Mouse (Mus musculus) adrenal gland, postnatal 10 days (tissue): ENCODE results near the gene 0610037L13Rik. TPM values are rescaled to one million over a fixed set of nuclear protein-coding genes. Genes with fewer than 3 reads are reported as not detected.

ENCODE experiments used
- DNase-seq: peaks from one replicate; pipeline ENCODE4 v3.0.0; 2021; ENCODE audit warnings: mixed read lengths
- long read RNA-seq, 2 experiments: library from polyadenylated mRNA; stranded (forward); transcript quantifications; one replicate each; pipeline ENCODE4 v2.0.0; 2021
- total RNA-seq, 2 experiments: library from RNA; stranded (reverse); gene quantifications; 2 replicates each; pipeline ENCODE4 v1.2.3; 2021

Gene 0610037L13Rik
- total RNA-seq, result 10 to 100 TPM; 68.6 to 80.0 TPM
- long read RNA-seq, experiment 1, transcript 0610037L13Rik-212 (8 exons, 2,997 nt), result major isoform, 38 of 91 reads
- long read RNA-seq, experiment 1, transcript 0610037L13Rik-207 (7 exons, 1,551 nt), result minor isoform, 26 of 91 reads
- long read RNA-seq, experiment 1, partial matches to known transcripts, result 24 of 91 reads
- long read RNA-seq, experiment 1, other reads (novel, unspliced or antisense), result 1 of 91 reads
- long read RNA-seq, experiment 2, transcript 0610037L13Rik-212 (8 exons, 2,997 nt), result major isoform, 35 of 67 reads
- long read RNA-seq, experiment 2, transcript 0610037L13Rik-207 (7 exons, 1,551 nt), result minor isoform, 16 of 67 reads
- long read RNA-seq, experiment 2, partial matches to known transcripts, result 8 of 67 reads
- long read RNA-seq, experiment 2, other reads (novel, unspliced or antisense), result 3 of 67 reads

DNA sequence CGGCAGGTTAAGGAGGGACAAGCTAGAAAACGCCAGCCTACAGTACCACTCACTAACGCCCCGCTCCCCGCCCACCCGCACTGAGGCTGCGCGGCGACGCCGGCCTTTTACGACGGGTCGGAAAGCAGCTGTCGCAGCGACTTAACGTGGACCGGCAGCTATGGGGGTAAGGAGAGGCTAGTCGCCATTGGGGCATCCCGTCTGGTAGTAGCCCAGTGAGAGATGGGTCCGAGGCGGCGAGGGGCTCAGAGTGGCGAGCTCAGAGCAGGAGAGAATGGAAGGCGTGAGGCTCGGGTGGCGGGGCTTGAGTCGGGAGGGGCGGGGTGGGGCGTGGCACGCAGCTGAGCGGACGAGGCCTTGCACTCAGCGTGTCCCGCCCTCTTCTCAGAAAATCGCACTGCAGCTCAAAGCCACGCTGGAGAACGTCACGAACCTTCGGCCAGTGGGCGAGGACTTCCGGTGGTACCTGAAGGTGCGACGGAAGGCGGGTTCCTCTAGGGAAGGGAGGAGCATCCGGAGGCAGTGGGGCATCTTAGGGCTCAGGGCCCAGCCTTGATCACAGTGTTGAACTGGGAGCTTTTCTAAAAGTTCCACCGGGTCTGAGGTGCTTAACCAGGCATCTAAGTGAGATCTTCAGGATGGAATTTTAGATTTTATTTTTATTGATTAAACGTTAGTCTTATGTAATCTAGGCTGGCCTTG, at the start of gene 0610037L13Rik:
0610037L13Rik (plus strand) TSS at position 83 of the 702 bp plus-strand sequence.
- peak; percentile 95 for DNase-seq

DNA sequence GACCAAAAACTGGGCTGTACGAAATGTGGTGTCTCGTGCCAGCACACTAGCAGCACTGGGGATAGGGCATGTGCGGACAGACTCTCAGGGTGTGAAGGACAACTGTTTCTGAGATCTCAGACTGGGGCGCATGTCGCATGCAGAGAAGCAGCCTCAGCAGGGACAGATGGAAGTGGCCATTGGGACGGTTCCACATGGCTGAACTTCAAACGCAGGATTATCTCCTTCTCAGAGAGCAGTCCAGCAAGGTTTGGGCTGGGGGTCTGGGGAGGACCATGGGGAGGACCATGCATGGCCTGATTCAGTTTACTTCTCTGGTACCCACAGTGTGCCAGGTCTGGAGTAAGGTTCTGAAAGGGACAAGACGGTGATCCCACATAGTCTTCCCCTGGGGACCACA, 45.9 kb upstream of the 0610037L13Rik start:
- DNase-seq, result no peak

DNA sequence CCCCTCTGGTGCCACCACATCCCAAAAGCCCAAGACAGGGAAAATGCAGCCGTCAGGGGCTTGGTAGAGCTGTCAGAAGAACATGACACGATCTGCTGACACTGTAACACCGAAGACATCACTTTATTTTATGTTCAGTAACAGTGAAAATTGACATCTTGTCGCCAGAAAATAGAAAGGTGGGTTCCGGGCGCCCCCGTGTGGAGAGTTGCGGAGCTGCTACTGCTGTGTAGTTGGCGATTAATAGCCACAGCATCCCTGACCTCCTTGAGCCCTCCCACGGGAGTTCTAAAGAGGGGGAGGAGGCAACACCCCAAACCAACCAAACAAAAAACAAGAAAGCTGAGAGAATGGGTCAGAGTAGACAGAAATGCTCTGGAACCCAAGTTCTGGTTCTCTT, 44.6 kb upstream of the 0610037L13Rik start:
- peak; percentile 89 for DNase-seq

DNA sequence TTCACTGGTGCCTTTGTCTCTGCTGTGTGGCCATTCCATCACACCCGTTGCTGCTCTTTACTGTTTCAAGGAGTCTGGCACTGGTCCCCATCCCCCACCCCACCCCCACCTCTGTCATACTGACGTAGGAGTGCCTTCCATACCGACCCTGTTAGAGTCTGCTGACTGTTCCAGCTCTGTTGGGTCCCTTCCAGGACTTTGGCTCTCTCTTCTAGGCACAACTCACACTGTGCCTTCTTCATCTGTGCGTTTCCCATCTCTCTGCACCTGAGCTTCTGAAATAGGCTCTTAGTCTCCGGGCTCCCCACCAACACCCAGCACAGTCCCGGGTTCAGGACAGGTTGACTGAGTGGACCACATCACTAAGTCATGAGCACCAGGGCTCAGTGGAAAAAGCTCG, 42.8 kb upstream of the 0610037L13Rik start:
- DNase-seq, result no peak

DNA sequence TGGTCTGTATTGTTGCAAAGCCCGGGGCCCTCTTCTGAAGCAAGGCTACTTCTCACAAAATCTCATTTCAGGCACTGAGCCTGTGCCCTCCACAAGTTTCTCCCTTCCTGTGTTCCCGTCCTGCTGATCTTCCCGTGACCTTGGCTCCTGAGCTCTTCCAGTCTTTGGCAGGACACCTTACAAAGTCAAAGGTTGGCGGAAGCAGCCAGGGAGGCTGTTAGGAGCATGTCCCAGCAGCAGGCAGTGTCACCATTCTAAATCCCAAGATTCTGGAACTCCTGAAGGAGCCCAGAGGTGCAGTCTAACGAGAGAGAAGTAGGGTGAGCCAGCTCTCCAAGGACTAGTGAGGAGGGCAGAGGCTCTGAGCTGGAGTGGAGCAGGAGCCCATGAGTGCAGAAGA, 41.1 kb upstream of the 0610037L13Rik start:
- peak; percentile 57 for DNase-seq

DNA sequence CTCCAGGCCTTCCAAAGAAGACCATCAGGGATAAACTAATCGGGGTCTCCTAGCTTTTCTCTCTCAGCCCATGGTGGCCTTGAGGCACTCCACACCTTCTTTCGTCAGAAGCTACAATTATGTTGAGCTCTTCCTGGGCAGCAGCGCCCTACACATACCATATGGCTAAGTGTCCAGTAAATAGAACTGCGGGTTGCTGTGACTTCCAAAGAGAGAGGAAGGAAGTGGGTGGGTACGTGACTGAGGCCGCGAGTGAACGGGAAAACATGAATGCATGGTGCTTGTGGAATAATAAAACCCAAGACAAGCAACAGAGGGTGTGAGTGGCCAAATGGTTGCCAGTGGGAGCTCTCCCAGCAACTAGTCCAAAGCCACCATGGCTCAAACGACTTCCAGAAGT, 40.0 kb upstream of the 0610037L13Rik start:
- DNase-seq, result no peak

DNA sequence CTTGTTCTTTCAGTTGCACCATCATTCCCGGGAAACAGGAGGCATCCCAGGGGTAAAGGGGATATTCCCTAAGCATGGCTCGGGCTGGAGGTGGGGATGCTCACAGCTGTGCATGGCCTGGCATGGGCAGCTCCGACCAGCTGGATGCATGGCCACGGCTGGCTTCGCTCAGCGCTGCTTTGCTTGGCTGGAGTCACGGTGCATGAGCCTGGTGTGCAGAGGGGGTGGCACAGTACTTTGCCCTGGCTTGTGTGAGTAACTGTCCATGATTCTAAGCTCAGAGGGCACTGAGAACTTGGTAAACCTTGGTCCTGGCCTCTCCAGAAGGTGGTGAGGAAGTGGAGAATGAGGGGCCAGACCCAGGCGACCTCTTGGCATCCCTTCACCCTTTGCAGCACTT, 39.5 kb upstream of the 0610037L13Rik start:
- DNase-seq, result no peak

DNA sequence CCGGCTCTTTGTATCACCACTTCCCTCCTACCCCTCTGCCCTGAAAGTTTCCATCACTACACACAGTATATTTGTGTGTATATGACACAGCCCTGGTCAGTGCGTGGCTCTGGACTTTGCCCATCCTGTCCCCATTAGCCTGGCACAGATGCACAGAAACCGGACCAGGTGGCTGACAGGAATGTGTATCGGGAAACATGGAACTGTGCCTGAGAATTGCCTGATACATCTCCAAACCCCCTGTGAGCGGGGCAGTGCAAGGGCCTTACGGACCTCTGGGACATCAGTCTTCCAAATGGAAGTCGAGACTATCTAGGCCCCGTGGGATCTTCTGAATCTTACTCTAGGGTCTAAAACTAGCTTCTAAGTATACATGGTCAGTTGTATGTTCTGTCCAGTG, 36.3 kb upstream of the 0610037L13Rik start:
- no peak for DNase-seq

DNA sequence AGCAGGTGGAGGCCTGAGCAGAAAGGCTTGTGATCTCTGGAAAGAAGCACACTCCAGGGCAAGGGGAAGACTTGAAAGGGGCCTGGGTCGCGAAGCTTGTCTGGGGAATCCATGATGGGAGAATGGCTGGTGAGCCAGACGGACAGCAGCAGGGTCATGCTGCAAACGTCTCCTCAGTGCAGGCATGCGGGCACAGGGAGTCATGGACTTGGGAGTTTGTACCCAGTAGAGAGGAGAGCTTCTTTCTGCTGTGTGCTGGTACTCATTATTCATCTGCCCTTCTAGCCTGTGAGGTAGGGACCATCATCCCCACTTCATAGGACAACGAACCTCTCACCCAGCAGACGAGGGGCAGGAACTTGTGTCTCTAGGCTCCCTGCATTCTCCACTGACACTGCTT, 35.8 kb upstream of the 0610037L13Rik start:
- DNase-seq, result no peak

DNA sequence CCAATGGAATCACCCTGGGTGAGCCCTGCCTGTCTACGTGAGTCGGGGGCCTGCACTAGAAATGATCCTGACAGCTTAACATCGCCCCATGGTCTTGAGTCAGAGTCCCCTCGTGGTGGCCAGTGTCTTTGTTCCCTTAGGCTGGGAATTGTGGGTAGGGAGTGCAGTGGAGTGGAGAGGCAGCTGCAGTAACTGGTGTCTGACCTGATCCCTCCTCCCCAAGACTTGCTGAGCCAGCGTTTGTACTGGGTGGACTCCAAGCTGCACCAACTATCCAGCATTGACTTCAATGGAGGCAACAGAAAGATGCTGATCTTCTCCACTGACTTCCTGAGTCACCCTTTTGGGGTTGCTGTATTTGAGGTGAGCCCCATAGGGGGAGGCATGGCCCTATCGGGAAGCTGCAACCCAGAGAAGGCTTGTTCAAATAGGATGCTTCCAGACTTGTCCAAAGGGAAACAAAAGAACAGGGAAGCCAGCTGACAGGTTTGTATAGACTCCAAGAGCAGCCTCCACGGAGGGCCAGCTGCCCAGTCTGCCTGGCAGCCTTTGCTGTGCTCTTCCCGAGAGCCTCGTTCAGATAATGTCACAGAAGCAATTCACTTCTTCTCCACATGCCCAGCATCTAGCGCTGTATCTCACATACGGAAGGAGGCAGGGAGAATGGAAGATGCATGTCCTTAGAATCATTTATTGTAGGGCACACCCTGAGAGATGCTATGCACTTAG, 32.5 kb upstream of the 0610037L13Rik start:
- DNase-seq, result no peak

DNA sequence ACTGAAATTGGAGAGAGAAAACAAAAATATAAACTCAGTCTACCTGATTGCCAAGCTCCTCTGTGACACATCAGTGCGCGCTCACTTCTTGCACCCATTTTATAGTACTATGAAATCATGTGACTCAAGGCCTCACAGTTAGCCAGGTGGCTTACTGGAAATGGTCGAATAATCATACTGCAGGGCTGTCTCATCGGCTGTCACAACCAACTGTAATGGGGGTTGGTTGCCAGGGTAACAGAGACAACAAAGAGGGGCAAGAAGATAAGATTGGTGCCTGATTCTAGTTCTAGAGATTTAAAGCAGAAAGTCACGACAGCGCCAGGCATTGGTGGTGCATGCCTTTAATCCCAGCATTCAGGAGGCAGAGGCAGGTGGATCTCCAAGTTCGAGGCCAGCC, 30.6 kb upstream of the 0610037L13Rik start:
- DNase-seq, result no peak

DNA sequence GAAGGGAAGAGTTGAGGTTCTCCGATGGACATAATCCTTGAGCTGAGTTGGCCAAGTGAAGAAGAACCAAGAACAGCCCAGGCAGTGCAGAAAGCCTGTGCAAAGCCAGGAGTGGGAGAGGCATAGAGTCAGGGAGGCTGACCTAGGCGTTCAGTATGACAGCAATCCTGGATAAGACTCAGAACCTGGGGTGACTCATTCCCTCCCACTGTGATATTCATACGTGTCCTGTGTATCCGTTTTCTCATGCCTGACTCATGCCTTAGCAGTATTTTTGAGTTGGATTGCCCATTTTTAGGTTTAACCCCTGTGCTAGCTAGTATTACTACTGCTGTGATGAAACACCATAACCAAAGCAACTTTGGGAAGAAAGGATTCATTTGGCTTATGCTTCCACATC, 24.7 kb upstream of the 0610037L13Rik start:
- no peak for DNase-seq

DNA sequence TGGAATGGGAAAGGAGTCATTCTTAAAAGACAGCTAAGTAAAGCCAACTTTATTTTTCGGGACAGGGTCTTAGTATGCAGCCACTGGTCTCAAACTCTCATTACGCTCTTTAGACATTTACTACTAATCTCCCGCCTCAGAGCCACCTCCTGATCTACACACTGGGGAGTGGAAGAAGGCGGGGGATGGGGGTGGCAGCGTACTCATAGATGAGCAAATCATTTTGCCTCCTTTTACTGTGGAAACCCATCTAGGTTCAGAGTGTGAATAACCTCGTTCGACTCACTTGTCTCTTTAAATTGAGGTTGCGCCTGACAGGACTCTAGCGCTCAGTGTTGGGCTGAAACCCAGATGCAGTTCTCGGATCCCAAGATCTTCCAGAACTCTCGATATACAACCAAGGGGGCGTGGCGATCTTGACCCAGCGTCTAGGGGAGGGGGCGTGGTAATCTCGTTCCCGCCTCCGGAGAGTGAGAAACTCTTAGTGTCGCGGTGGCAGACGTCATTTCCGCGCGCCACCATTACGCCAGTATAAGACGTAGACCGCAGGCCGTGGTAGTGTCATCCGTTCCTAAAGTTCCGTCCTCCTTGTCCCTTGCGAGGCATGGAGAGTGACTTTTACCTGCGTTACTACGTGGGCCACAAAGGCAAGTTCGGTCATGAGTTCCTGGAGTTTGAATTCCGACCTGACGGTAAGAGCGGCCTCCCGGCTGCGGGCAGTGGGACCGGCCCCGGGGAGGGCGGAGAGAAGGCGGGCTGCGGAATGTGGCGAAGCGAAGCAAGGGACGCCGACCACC, 10.2 kb upstream of the 0610037L13Rik start, which contains the start of gene Magoh:
Magoh (plus strand) TSS at position 502 of the 797 bp plus-strand sequence.
- peak; percentile 97 for DNase-seq

DNA sequence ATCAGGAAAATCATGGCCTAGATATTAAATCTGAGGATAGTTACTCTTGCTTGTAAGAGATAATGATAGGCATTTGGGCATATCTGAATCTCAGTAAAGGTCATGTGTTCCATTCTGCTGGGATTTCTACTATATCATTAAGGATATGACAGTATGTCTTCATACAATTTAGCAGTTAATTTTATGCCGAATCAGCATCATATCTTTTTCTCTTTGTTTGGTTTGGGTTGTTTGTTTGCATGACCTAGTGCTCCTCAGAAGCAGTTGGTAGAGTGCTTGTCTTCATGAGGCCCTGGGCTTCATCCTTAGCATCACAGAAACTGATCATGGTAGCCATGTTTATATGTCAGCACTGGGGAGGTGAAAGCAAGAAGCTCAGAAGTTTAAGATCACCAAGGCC, 8.0 kb upstream of the 0610037L13Rik start:
- no peak for DNase-seq

DNA sequence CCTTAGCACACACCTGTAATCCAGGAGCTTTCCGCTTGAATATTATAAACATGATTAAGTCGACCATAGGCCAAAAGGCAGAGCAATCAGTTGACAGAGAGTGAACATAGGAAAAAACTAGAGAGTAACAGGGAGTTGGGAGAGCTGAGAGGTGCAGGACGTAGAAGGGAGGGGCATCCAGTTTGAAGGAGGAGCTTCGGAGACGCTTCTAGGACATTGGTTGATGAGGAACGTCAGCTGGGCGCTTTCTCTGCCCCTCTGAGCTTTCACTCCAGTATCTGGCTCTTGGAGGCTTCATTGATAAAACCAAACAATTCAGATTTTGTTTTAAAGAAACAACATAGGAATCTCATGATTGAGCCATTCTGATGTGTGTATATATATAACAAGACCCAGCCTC, 3.2 kb upstream of the 0610037L13Rik start:
- DNase-seq, result no peak

DNA sequence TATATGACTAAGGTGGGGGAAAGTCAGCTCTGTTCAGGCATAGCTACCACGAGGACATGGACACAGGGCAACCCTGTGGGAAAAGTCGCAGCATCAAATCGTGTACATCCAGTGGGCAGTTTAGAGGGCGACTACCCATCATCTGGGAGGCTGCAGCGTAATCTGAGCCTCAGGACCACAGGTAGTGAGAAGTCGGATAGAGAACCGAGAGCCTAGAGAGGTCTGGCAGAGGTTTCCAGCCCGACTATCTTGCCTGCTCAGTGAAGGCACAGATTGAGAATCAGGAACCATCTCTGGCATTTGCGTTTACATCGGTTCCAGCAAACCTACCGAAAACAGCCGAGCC, 255 bp upstream of the 0610037L13Rik start:
- no peak for DNase-seq

DNA sequence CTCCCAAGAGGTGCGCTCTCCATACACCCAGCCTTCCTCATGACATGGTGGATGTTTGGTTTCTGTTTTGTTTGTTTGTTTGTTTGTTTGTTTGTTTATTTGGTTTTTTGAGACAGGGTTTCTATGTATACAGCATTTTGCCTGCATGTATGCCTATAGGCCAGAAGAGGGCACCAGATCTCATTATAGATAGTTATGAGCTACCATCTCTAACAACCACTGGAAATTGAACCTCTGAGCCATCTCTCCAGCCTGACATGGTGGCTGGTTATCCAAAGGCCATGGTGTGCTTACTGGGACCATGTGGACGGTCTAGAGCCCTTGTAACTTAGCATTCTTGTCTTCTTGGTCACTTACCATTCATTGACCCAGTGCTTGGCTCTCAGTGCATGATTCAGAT, 3.0 kb downstream of the 0610037L13Rik start:
- no peak for DNase-seq

DNA sequence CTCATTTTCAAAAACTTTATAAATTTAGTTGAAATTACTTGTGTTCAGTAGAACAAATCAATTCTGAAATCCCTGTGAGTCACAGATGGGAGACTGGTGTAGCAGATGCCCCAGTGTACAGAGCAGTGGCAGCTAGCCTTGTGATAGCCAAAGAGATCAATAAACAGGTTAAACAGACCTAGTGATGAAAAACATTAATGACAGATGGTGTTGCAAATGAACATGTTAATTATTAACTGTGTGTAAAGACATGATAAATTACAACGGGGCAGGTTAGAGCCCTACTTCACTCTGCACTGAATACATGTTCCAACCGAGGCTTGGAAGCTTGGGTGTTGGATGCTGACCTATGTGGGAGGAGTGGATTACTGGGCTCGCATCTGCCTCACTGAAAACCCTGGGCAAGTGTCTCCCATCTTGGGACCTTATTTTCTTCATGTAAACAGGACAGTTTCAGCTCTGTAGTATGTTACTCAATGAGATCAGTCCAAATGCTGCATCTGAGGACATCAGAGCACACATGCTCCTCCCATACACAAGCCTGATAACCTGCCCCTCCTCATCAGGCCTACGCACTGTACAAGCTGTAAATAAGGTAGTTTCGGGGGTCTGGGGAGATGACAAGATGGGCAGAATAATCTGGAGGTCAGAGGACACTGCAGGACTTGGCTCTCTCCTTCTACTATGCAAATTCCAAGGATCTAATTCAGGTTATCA, 9.8 kb downstream of the 0610037L13Rik start:
- no peak for DNase-seq

DNA sequence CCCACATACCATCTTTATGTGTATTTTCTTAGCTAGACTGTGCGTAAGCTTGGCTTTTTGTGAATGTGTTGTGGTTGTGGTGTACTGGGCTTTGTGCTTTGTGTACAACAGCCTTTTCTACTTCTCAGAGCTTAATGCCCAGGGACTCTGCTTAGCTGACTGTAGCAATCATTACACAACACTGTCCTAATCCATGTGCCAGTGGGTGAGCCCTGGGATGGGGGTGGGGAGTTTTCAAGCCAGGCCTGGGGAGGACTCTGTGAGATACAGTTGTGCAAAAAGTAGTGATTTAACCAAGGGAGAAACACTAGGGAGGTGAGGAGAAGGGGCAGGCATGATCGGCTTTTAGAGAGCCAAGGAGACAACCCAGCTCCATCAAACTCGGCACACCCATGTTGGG, 10.6 kb downstream of the 0610037L13Rik start:
- DNase-seq, result no peak

DNA sequence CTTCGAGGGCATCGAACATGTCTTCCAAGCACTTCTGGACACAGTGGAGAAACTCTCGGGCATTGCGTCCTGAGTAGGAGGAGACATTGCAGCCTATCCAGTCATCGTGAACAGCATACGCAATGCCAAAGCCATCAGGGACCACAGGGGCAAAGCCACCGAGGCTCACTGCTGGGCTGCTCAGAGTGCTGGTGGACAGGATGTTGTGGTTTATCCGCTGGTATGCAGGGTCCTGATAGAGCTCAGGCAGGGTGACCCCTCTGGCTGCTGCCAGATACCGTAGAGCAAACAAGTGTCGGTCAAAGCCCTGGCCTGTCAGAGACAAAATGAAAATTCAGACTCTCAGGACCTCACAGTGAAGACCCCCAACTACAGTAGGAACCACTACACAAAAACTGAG, 14.6 kb downstream of the 0610037L13Rik start:
- DNase-seq, result no peak

DNA sequence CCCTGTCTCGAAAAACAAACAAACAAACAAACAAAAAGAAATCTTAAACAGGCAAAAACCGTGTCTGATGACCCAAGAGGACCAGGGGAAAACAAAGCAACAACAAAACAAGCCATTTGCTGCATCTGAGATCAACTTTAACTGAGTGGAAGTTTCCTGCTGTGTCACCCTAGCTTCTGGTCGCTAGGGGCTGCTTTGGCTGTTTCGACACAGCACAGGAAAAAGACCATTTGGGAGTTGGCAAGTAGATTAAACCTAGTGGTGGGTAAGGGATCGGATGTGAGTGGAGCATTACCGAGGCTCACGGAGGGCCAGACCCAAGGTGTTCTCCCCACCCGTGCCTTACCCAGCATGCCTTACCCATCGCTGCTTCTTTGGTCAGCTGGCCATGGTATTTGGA, 16.9 kb downstream of the 0610037L13Rik start:
- no peak for DNase-seq

DNA sequence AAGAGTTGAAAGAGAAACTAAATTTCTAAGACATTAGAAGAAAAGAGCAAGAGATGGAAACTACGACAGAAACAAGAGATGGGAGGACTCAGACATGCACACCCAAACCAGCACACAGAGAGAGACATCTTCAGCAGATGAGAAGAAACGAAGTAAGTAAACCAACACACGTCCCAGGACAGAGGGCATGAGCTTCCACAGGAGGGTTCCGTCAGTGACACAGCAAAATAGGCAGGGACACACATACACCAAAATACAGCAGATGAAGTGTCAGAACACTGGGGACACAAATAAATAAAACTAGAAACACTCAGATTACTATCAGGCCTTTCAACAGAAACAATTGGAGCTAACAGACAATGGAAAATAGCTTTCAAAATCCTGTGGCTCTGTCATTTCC, 20.4 kb downstream of the 0610037L13Rik start:
- no peak for DNase-seq
